Mouse (Mus musculus) forebrain, embryonic 11.5 days (tissue): ENCODE measurements around the gene Ropn1l. TPM values are rescaled to one million over a fixed set of nuclear protein-coding genes. Genes with fewer than 3 reads are reported as not detected.

Source experiments
- ATAC-seq: fragments of 200-750 bp; cut with Nextera tagmentation; replicated peaks from 2 replicates; pipeline ENCODE4 v1.8.0; 2017; ENCODE audit warnings: moderate TSS enrichment; ENCODE audit not compliant: low FRiP score
- DNase-seq: peaks from one replicate; pipeline ENCODE4 v3.0.0-alpha.2; 2017; ENCODE audit warnings: low spot score
- H3K27ac ChIP-seq: fragments of 300-500 bp; sonication (generic); 2 replicates; pipeline ENCODE4 v1.5.1; 2014; ENCODE audit warnings: low read depth, low read length
- H3K27me3 ChIP-seq: fragments of 300-500 bp; sonication (generic); 2 replicates; pipeline ENCODE4 v1.6.1; 2014; ENCODE audit warnings: mild to moderate bottlenecking, low read length, mixed read lengths; ENCODE audit not compliant: control insufficient read depth, insufficient read depth
- H3K36me3 ChIP-seq: fragments of 300-500 bp; sonication (generic); 2 replicates; pipeline ENCODE4 v1.6.1; 2014; ENCODE audit warnings: mild to moderate bottlenecking, low read length, moderate library complexity, mixed read lengths; ENCODE audit not compliant: control insufficient read depth, insufficient read depth
- H3K4me1 ChIP-seq: fragments of 300-500 bp; sonication (generic); replicated peaks from 2 replicates; pipeline ENCODE4 v1.6.1; 2014; ENCODE audit warnings: low read length, mixed read lengths; ENCODE audit not compliant: control insufficient read depth, insufficient read depth
- H3K4me2 ChIP-seq: fragments of 300-500 bp; sonication (generic); 2 replicates; pipeline ENCODE4 v1.6.1; 2014; ENCODE audit warnings: low read depth, mild to moderate bottlenecking, low read length, moderate library complexity, mixed read lengths; ENCODE audit not compliant: severe bottlenecking
- H3K4me3 ChIP-seq: fragments of 300-500 bp; sonication (generic); 2 replicates; pipeline ENCODE4 v1.5.1; 2014; ENCODE audit warnings: low read depth, low read length
- H3K9ac ChIP-seq: fragments of 300-500 bp; sonication (generic); 2 replicates; pipeline ENCODE4 v1.6.1; 2014; ENCODE audit warnings: low read length
- H3K9me3 ChIP-seq: fragments of 300-500 bp; sonication (generic); 2 replicates; pipeline ENCODE4 v1.6.1; 2016; ENCODE audit warnings: low read length, mixed read lengths; ENCODE audit not compliant: control insufficient read depth
- WGBS: fragments of 180-500 bp; shearing (Covaris S2); extraction: QIAGEN DNeasy Blood & Tissue Kit; methylation state at CpG from one replicate; pipeline ENCODE4 v1.1.7; 2014; 5-methylcytosine and 5-hydroxymethylcytosine counted together
- polyA plus RNA-seq: library from polyadenylated mRNA; unstranded; fragments of >200 nt; fragmentation: Nextera tagmentation; extraction: Ambion mirVana; gene quantifications from 2 replicates; pipeline ENCODE4 v1.2.1, GENCODE M21; 2014

Ropn1l gene
- polyA plus RNA-seq: 3.5 and 3.9 TPM in 2 replicates

- WGBS: under 1% methylated on average over 57 of the region's 57 CpGs
- Histone ChIP-seq H3K4me3 (peak within 1 kb of the TSS; percentile 48), H3K9ac (peak within 1 kb of the TSS; percentile 69), H3K27me3 (no peaks in the 10 kb centered on the region), H3K9me3 (no peaks in the 10 kb centered on the region), H3K4me1 (no peaks in the 10 kb centered on the region), H3K4me2 (peak within 1 kb of the TSS; percentile 72), H3K27ac (0 out of 2 replicates have a peak within 1 kb of the TSS, but pooled peaks have one; percentile 25), H3K36me3 (peaks cover 2% of the 10 kb centered on the region; the same call in 1 of the 2 replicates)
- peak; percentile 96 for ATAC-seq
- DNase-seq: peak; percentile 95
These were observed at the start of gene Ropn1l for GRCm38 (mm10) chr15:31453098-31453916. Gene Ropn1l (minus strand): TSS chr15:31453737.

GRCm38 (mm10) chr15:31502996-31503395 lies 49.5 kb upstream of the Ropn1l start:
- Histone ChIP-seq H3K4me2 (no peak overlapping the region), H3K4me1 (no peaks in the 10 kb centered on the region), H3K9ac (no peak overlapping the region), H3K27me3 (no peaks in the 10 kb centered on the region), H3K4me3 (no peak overlapping the region), H3K9me3 (no peaks in the 10 kb centered on the region), H3K36me3 (no peaks in the 10 kb centered on the region; the same call in 1 of the 2 replicates), H3K27ac (no peak overlapping the region)
- DNase-seq (no peak), ATAC-seq (no peak)
- WGBS: 95% methylated on average over 4 of the region's 4 CpGs

- H3K4me3 ChIP-seq: no peak overlapping the region
- H3K9ac ChIP-seq: no peak overlapping the region
- no peak overlapping the region for H3K4me2 ChIP-seq
- ATAC-seq (no peak), DNase-seq (no peak)
- WGBS: 90% methylated on average over 1 of the region's 1 CpGs
- no peaks in the 10 kb centered on the region for H3K27me3 ChIP-seq
- H3K27ac ChIP-seq: no peak overlapping the region
- no peaks in the 10 kb centered on the region for H3K9me3 ChIP-seq
- no peaks in the 10 kb centered on the region for H3K4me1 ChIP-seq
- no peaks in the 10 kb centered on the region; the same call in 1 of the 2 replicates for H3K36me3 ChIP-seq
These were observed 48.8 kb upstream of the Ropn1l start for GRCm38 (mm10) chr15:31502313-31502712.

GRCm38 (mm10) chr15:31494803-31495202 lies 41.3 kb upstream of the Ropn1l start:
- H3K4me1 ChIP-seq: no peaks in the 10 kb centered on the region
- H3K27me3 ChIP-seq: no peaks in the 10 kb centered on the region
- H3K27ac ChIP-seq: no peak overlapping the region
- no peak overlapping the region for H3K9ac ChIP-seq
- DNase-seq (no peak), ATAC-seq (no peak)
- peaks cover 8% of the 10 kb centered on the region for H3K36me3 ChIP-seq
- no peak overlapping the region for H3K4me3 ChIP-seq
- no peak overlapping the region for H3K4me2 ChIP-seq
- WGBS: 90% methylated on average over 9 of the region's 9 CpGs
- no peaks in the 10 kb centered on the region for H3K9me3 ChIP-seq

- WGBS: 79% methylated on average over 3 of the region's 3 CpGs
- H3K4me3 ChIP-seq: no peak overlapping the region
- no peak overlapping the region for H3K27ac ChIP-seq
- H3K9ac ChIP-seq: no peak overlapping the region
- ATAC-seq (no peak), DNase-seq (no peak)
- H3K4me1 ChIP-seq: no peaks in the 10 kb centered on the region
- no peaks in the 10 kb centered on the region for H3K27me3 ChIP-seq
- H3K36me3 ChIP-seq: peaks cover 8% of the 10 kb centered on the region
- no peaks in the 10 kb centered on the region for H3K9me3 ChIP-seq
- no peak overlapping the region for H3K4me2 ChIP-seq
These were observed 40.8 kb upstream of the Ropn1l start for GRCm38 (mm10) chr15:31494310-31494709.

GRCm38 (mm10) chr15:31487407-31487806 lies 33.9 kb upstream of the Ropn1l start:
- no peak overlapping the region for H3K4me2 ChIP-seq
- no peak overlapping the region for H3K9ac ChIP-seq
- no peaks in the 10 kb centered on the region for H3K9me3 ChIP-seq
- peaks cover 1% of the 10 kb centered on the region; the same call in 1 of the 2 replicates for H3K36me3 ChIP-seq
- DNase-seq (no peak), ATAC-seq (no peak; the same call in 1 of the 2 replicates)
- no peaks in the 10 kb centered on the region for H3K4me1 ChIP-seq
- 34% methylated on average over 2 of the region's 2 CpGs for WGBS
- no peaks in the 10 kb centered on the region for H3K27me3 ChIP-seq
- no peak overlapping the region for H3K27ac ChIP-seq
- H3K4me3 ChIP-seq: no peak overlapping the region

- no peak for DNase-seq
- no peaks in the 10 kb centered on the region for H3K4me1 ChIP-seq
- no peak overlapping the region for H3K4me2 ChIP-seq
- H3K27me3 ChIP-seq: no peaks in the 10 kb centered on the region
- H3K9me3 ChIP-seq: no peaks in the 10 kb centered on the region
- WGBS: 92% methylated on average over 1 of the region's 1 CpGs
- H3K9ac ChIP-seq: no peak overlapping the region
- peaks cover 6% of the 10 kb centered on the region; the same call in 1 of the 2 replicates for H3K36me3 ChIP-seq
- H3K27ac ChIP-seq: no peak overlapping the region
- no peak for ATAC-seq
- no peak overlapping the region for H3K4me3 ChIP-seq
These were observed 23.1 kb upstream of the Ropn1l start for GRCm38 (mm10) chr15:31476678-31477077.

GRCm38 (mm10) chr15:31472645-31473574 lies 19.4 kb upstream of the Ropn1l start:
- H3K9ac ChIP-seq: no peak overlapping the region
- H3K27ac ChIP-seq: no peak overlapping the region
- no peak overlapping the region for H3K4me3 ChIP-seq
- H3K27me3 ChIP-seq: no peaks in the 10 kb centered on the region
- DNase-seq: no peak
- H3K9me3 ChIP-seq: no peaks in the 10 kb centered on the region
- no peaks in the 10 kb centered on the region for H3K4me1 ChIP-seq
- ATAC-seq: no peak
- 87% methylated on average over 4 of the region's 4 CpGs for WGBS
- H3K4me2 ChIP-seq: no peak overlapping the region
- H3K36me3 ChIP-seq: peaks cover 2% of the 10 kb centered on the region; the same call in 1 of the 2 replicates
